Mouse (Mus musculus) spleen, adult 2 months (tissue): ENCODE measurements around the gene Rgcc. TPM values are rescaled to one million over a fixed set of nuclear protein-coding genes. Genes with fewer than 3 reads are reported as not detected.

Source experiments
- DNase-seq, 2 experiments: peaks; one replicate each; pipeline versions ENCODE4 v3.0.0 to v3.0.0-alpha.2; 2012 to 2021; ENCODE audit warnings: low spot score in 2 of 2, low read depth in 1 of 2
- H3K27ac ChIP-seq: fragments of 200-500 bp; 2 replicates; pipeline ENCODE4 v1.5.1; 2012; ENCODE audit warnings: low read length, inconsistent platforms; ENCODE audit not compliant: insufficient read depth
- H3K27me3 ChIP-seq: fragments of 200-500 bp; 2 replicates; pipeline ENCODE4 v1.6.1; 2012; ENCODE audit warnings: mild to moderate bottlenecking, moderate library complexity, low read length, inconsistent platforms; ENCODE audit not compliant: control insufficient read depth, insufficient read depth
- H3K36me3 ChIP-seq: fragments of 200-500 bp; 2 replicates; pipeline ENCODE4 v1.6.1; 2012; ENCODE audit warnings: mild to moderate bottlenecking, low read length, inconsistent platforms; ENCODE audit not compliant: control insufficient read depth, insufficient read depth
- H3K4me1 ChIP-seq: fragments of 200-500 bp; 2 replicates; pipeline ENCODE4 v1.6.1; 2011; ENCODE audit warnings: inconsistent platforms; ENCODE audit not compliant: control insufficient read depth, insufficient read depth, insufficient read length
- H3K4me3 ChIP-seq: fragments of 200-500 bp; 2 replicates; pipeline ENCODE4 v1.5.1; 2011; ENCODE audit warnings: mild to moderate bottlenecking, inconsistent platforms; ENCODE audit not compliant: insufficient read depth, insufficient read length; ENCODE audit errors: extremely low read depth
- CTCF ChIP-seq: fragments of 200-500 bp; IDR thresholded peaks from 2 replicates; pipeline ENCODE4 v1.5.1; 2011; ENCODE audit warnings: mild to moderate bottlenecking, inconsistent platforms; ENCODE audit not compliant: insufficient read depth, insufficient read length, insufficient replicate concordance; ENCODE audit errors: extremely low read depth
- POLR2A ChIP-seq: fragments of 200-500 bp; IDR thresholded peaks from 2 replicates; pipeline ENCODE4 v1.6.1; 2011; ENCODE audit warnings: low read depth, low read length, inconsistent platforms
- WGBS: fragments of 180-500 bp; shearing (Covaris S2); methylation state at CpG from one replicate; pipeline ENCODE4 v1.1.7; 2018; 5-methylcytosine and 5-hydroxymethylcytosine counted together
- polyA plus RNA-seq: library from polyadenylated mRNA; depleted of rRNA; stranded (reverse); fragments of >200 nt; gene quantifications from 2 replicates; pipeline ENCODE4 v1.2.3, GENCODE M21; 2012; rRNA removed

Rgcc gene
- polyA plus RNA-seq, 1 experiment = 57.6 TPM

DNA sequence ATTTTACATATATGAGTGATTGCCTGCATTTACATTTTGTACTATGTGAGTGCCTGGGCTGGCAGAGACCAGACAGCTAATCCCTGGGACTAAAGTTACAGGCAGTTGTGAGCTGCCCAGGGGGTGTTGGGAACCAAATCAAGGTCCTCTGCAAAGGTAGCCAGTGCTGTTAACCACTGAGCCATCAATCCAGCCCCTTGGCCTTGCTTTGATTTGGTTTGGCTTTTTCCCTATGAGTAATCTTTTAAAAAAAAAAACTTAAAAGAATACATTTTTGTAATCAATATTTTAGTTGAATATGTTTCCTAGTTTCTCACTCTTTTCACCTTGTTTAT is 59.1 kb downstream of the Rgcc start:
- no peaks in the 10 kb centered on the region for H3K36me3 ChIP-seq
- no peak for DNase-seq
- no peak overlapping the region for H3K4me3 ChIP-seq
- peaks cover 2% of the 10 kb centered on the region; the same call in 1 of the 2 replicates for H3K4me1 ChIP-seq
- TF ChIP-seq CTCF = no peak
- no peaks in the 10 kb centered on the region for H3K27me3 ChIP-seq
- H3K27ac ChIP-seq = no peak overlapping the region

DNA sequence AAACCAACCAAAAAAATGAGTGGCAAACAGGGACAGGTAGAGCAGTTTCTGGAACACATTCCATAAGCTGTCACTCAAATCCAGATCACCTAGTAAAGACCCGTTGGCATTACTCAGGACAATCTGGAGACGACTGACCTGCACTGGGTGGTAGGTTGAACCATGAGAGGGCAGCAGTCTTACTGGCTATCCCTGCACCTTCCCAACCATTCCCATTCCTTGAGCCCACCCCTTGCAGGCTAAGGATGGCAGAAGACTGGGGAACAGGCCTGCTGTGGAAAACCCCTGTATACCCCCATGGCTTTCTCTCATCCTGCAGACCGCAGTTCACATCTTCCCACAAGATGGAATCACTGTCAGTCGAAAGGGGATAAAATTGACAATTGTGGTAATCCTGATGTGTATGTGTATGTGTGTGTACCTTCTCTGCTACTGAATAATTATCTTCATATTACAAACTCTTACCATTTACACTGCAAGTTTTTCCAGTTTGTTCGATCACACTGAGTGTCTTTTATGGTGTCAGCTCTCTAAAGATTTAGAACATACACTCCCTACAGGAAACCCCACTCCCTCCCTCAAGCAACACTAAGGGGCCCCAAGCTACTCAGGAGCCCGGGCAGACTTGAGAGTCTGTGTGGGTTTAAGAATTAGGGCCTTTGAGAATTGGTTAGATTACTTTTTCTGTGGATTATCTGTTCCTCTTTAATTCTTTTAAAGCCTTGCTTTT is 59.6 kb downstream of the Rgcc start:
- Histone ChIP-seq H3K4me3 (no peak overlapping the region), H3K36me3 (no peaks in the 10 kb centered on the region), H3K27ac (no peak overlapping the region), H3K4me1 (peaks cover 2% of the 10 kb centered on the region; the same call in 1 of the 2 replicates), H3K27me3 (no peaks in the 10 kb centered on the region)
- TF ChIP-seq CTCF (no peak), POLR2A (no peak)
- no peak for DNase-seq
- 63% methylated on average over 6 of the region's 6 CpGs for WGBS

DNA sequence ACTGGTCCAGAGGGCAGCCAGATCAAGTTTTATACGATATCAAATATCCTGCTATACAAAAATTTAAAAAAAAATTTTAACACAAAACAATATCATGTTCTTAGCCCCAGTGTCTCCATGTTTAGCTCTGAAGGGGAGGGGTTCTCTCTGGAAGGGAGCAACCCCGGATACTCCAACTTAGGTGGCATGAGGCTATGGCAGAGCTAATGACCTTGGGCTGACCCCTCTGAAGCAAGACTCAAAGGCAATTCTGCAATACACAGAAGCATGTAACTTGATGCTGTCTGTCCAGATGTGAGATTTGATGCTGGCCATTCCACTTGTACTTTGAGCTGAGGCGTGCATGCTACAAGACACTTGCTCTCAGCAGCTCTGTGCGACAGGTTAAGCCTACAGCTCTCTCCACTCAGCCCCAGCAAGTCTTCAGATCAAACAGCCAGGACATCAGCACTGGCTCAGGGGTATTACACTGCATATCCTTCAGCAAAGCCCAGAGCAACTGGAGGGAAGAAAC is 60.3 kb downstream of the Rgcc start:
- Histone ChIP-seq H3K36me3 (no peaks in the 10 kb centered on the region), H3K4me3 (no peak overlapping the region), H3K27ac (no peak overlapping the region), H3K27me3 (no peaks in the 10 kb centered on the region), H3K4me1 (peaks cover 2% of the 10 kb centered on the region; the same call in 1 of the 2 replicates)
- TF ChIP-seq CTCF (no peak), POLR2A (no peak)
- WGBS = 82% methylated on average over 4 of the region's 4 CpGs
- DNase-seq = no peak

GRCm38 (mm10) chr14:79239402-79239801 is 62.0 kb downstream of the Rgcc start:
- no peaks in the 10 kb centered on the region for H3K36me3 ChIP-seq
- WGBS = 60% methylated on average over 12 of the region's 12 CpGs
- DNase-seq = no peak
- peaks cover 4% of the 10 kb centered on the region; the same call in 1 of the 2 replicates for H3K4me1 ChIP-seq
- no peak overlapping the region for H3K27ac ChIP-seq
- no peaks in the 10 kb centered on the region for H3K27me3 ChIP-seq
- no peak overlapping the region for H3K4me3 ChIP-seq
- no peak for TF ChIP-seq POLR2A
- no peak for TF ChIP-seq CTCF

Other genes with a start within 250 kb of the Rgcc start
- not detected in 2 replicates for gene Zfp957, start 54.3 kb downstream of the Rgcc start, polyA plus RNA-seq
- 1.5 and 2.1 TPM in 2 replicates for gene Naa16, start 89.1 kb upstream of the Rgcc start, polyA plus RNA-seq
- 0.53 and 0.59 TPM in 2 replicates for gene Mtrf1, start 96.1 kb upstream of the Rgcc start, polyA plus RNA-seq
- gene Kbtbd7, start 124.9 kb upstream of the Rgcc start, polyA plus RNA-seq = 4.2 and 6.0 TPM in 2 replicates
- 1.4 and 1.5 TPM in 2 replicates for gene Kbtbd6, start 150.2 kb upstream of the Rgcc start, polyA plus RNA-seq
- gene Elf1, start 179.5 kb upstream of the Rgcc start, polyA plus RNA-seq = 22.5 and 26.7 TPM in 2 replicates
- 2.6 and 3.7 TPM in 2 replicates for gene Wbp4, start 179.9 kb upstream of the Rgcc start, polyA plus RNA-seq